Mouse (Mus musculus): ENCODE measurements around the gene Gm4724.
"Not testable (repeated sequence)": the region's sequence is repeated elsewhere in the genome, so short reads cannot be mapped to it uniquely, and the experiment has no call there.

Gene Gm4724

GRCm38 (mm10) chr2:175435707-175436106 lies at the start of gene Gm4724:
Gm4724 (minus strand) TSS chr2:175435807.
- not testable (repeated sequence) for DNase-seq (ENCODE audit: low spot score)

GRCm38 (mm10) chr2:175469685-175470084 lies 34.1 kb upstream of the Gm4724 start, which contains the start of gene Zfp965:
Zfp965 (plus strand) TSS chr2:175469985.
- not testable (repeated sequence) for DNase-seq (ENCODE audit: low spot score)

Measured in layer of hippocampus, adult 11-12 months (tissue).